Mouse (Mus musculus) testis, postnatal 14 days (tissue): ENCODE data around the gene Olfr1116.
"Not testable (repeated sequence)": the region's sequence is repeated elsewhere in the genome, so short reads cannot be mapped to it uniquely, and the experiment has no call there.

Source experiments
- DNase-seq: peaks from one replicate; pipeline ENCODE4 v3.0.0; 2021; ENCODE audit warnings: low spot score

The Olfr1116 gene

GRCm38 (mm10) chr2:87267234-87267633 is at the start of gene Olfr1116:
Gene Olfr1116 (plus strand): TSS chr2:87267534.
- DNase-seq, result no peak

- DNase-seq, result no peak
Observed at GRCm38 (mm10) chr2:87247713-87248112, 19.6 kb upstream of the Olfr1116 start, which contains the start of gene Olfr1115. Gene Olfr1115 (plus strand): TSS chr2:87248013.

- DNase-seq, result not testable (repeated sequence)
Observed at GRCm38 (mm10) chr2:87293977-87294376, 26.6 kb downstream of the Olfr1116 start.

- no peak for DNase-seq
Observed at GRCm38 (mm10) chr2:87307281-87307680, 39.9 kb downstream of the Olfr1116 start, which contains the start of gene Olfr1118. Gene Olfr1118 (plus strand): TSS chr2:87307581.
